Mouse (Mus musculus): ENCODE data around the gene Copz2. TPM values are rescaled to one million over a fixed set of nuclear protein-coding genes. Genes with fewer than 3 reads are reported as not detected.

The Copz2 gene
- polyA plus RNA-seq, 1 experiment from 2014 or later = 105 TPM

- no peak overlapping the region for H3K9ac ChIP-seq (ENCODE audit: low read depth, low read length)
- no peaks in the 10 kb centered on the region for H3K27me3 ChIP-seq (ENCODE audit: control insufficient read depth, insufficient read depth, low read length)
- no peaks in the 10 kb centered on the region for H3K9me3 ChIP-seq (replicated peaks; ENCODE audit: control insufficient read depth, low read length)
- peaks cover 18% of the 10 kb centered on the region for H3K4me1 ChIP-seq (ENCODE audit: control insufficient read depth, insufficient read depth, low read length)
- H3K27ac ChIP-seq (ENCODE audit: low read depth, low read length) = no peak overlapping the region
- no peak overlapping the region for H3K4me2 ChIP-seq
- H3K36me3 ChIP-seq (ENCODE audit: control insufficient read depth, insufficient read depth, low read length) = peaks cover 10% of the 10 kb centered on the region
- no peak overlapping the region for H3K4me3 ChIP-seq (ENCODE audit: low read depth, low read length)
- WGBS (ENCODE audit: insufficient replicate concordance) = 73% methylated on average over 4 of the region's 4 CpGs
- ATAC-seq (replicated peaks; ENCODE audit: insufficient number of reproducible peaks, low FRiP score, low TSS enrichment) = no peak
Observed at GRCm38 (mm10) chr11:96831516-96831915, 18.2 kb upstream of the Copz2 start.

DNA sequence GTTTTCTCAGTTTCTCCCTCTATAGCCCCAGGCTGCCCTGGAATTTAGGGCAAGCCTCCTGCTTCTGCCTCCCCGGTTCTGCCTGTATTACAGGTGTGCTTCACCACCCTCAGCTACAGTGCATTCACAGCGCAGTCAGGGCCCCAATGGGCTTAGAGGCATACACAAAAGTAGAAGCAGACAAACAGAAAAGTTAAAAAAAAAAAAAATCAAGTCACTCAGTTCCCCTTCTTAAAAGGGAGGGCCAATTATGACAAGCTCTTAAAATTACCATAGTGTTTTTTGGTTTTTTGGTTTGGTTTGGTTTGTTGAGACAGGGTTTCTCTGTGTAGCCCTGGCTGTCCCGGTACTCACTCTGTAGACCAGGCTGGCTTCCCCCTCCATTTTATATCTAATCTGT lies 17.1 kb upstream of the Copz2 start:
- 90% methylated on average over 3 of the region's 3 CpGs for WGBS (ENCODE audit: insufficient replicate concordance)
- no peak overlapping the region for H3K9ac ChIP-seq (ENCODE audit: low read depth, low read length)
- H3K4me1 ChIP-seq (ENCODE audit: control insufficient read depth, insufficient read depth, low read length) = peaks cover 8% of the 10 kb centered on the region
- ATAC-seq (replicated peaks; ENCODE audit: insufficient number of reproducible peaks, low FRiP score, low TSS enrichment) = no peak
- H3K4me3 ChIP-seq (ENCODE audit: low read depth, low read length) = no peak overlapping the region
- H3K4me2 ChIP-seq = no peak overlapping the region
- peaks cover 2% of the 10 kb centered on the region; the same call in 1 of the 2 replicates for H3K27me3 ChIP-seq (ENCODE audit: control insufficient read depth, insufficient read depth, low read length)
- no peak overlapping the region for H3K27ac ChIP-seq (ENCODE audit: low read depth, low read length)
- peaks cover 2% of the 10 kb centered on the region; the same call in 1 of the 2 replicates for H3K36me3 ChIP-seq (ENCODE audit: control insufficient read depth, insufficient read depth, low read length)
- H3K9me3 ChIP-seq (replicated peaks; ENCODE audit: control insufficient read depth, low read length) = no peaks in the 10 kb centered on the region

DNA sequence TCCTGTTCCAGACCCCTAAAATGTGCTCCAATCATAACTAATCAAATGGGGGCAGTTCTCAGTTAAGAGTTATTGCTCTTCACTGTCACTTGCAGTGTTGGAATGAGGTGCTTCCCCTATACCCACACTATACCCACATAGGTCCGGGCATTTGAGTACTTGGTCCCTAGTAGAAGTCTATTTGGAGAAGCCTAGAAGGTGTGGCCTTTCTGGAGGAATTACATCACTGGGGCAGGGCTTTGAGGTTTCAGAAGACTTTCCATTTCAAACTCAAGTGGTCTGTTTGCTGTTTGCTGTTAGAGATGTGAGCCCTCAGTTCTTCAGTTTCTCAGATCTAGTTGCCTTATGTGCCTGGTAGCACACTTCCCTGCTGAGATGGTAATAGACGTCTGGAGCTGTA lies 16.7 kb upstream of the Copz2 start:
- 49% methylated on average over 2 of the region's 2 CpGs for WGBS (ENCODE audit: insufficient replicate concordance)
- Histone ChIP-seq H3K4me2 (no peak overlapping the region), H3K27me3 (ENCODE audit: control insufficient read depth, insufficient read depth, low read length) (peaks cover 2% of the 10 kb centered on the region; the same call in 1 of the 2 replicates), H3K9ac (ENCODE audit: low read depth, low read length) (no peak overlapping the region), H3K27ac (ENCODE audit: low read depth, low read length) (no peak overlapping the region), H3K9me3 (replicated peaks; ENCODE audit: control insufficient read depth, low read length) (no peaks in the 10 kb centered on the region), H3K4me3 (ENCODE audit: low read depth, low read length) (no peak overlapping the region), H3K4me1 (ENCODE audit: control insufficient read depth, insufficient read depth, low read length) (peaks cover 3% of the 10 kb centered on the region), H3K36me3 (ENCODE audit: control insufficient read depth, insufficient read depth, low read length) (no peaks in the 10 kb centered on the region)
- no peak for ATAC-seq (replicated peaks; ENCODE audit: insufficient number of reproducible peaks, low FRiP score, low TSS enrichment)

DNA sequence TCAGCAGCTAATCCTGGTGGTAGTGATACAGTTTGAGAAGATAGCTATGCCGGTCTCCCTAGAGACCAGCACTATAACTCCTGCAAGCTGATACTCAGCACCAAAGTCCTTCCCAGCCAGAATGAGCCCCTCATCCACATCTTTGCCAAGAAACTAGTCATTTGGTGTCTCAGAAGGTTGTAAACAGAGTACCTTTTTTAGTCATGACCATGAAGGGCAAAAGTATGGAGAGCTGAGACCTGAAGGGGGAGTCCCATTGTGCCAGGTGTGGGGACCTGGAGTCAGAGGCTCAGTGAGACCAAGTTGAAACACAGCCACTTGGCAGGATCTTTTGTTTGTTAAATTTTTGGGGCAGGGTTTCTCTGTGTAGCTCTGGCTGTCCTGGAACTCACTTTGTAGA lies 15.5 kb upstream of the Copz2 start:
- Histone ChIP-seq H3K9me3 (replicated peaks; ENCODE audit: control insufficient read depth, low read length) (no peaks in the 10 kb centered on the region), H3K27me3 (ENCODE audit: control insufficient read depth, insufficient read depth, low read length) (peaks cover 2% of the 10 kb centered on the region; the same call in 1 of the 2 replicates), H3K36me3 (ENCODE audit: control insufficient read depth, insufficient read depth, low read length) (no peaks in the 10 kb centered on the region), H3K9ac (ENCODE audit: low read depth, low read length) (no peak overlapping the region), H3K4me1 (ENCODE audit: control insufficient read depth, insufficient read depth, low read length) (no peaks in the 10 kb centered on the region), H3K27ac (ENCODE audit: low read depth, low read length) (no peak overlapping the region), H3K4me3 (ENCODE audit: low read depth, low read length) (no peak overlapping the region), H3K4me2 (no peak overlapping the region)
- WGBS (ENCODE audit: insufficient replicate concordance) = 88% methylated on average over 1 of the region's 1 CpGs
- ATAC-seq (replicated peaks; ENCODE audit: insufficient number of reproducible peaks, low FRiP score, low TSS enrichment) = no peak

DNA sequence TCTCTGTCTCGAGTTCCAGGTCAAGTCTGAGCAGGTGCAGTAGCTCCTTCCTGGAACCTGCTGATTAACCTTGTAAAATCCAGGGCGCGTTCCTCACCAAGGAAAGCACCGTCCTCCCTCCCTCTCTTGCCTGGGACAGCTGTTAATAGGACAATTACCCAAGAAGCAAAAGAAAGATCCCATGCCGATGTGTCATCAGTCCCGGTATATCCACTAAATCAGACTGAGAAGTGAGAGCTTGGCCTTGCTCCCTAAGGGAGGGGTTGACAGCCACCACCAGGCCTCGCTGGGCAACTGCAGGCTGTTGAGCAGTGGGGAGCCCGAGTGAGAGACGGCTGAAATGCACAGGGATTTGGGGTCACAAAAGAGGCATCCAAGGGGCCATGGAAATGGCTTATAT lies 12.4 kb upstream of the Copz2 start:
- Histone ChIP-seq H3K4me3 (ENCODE audit: low read depth, low read length) (no peak overlapping the region), H3K4me2 (no peak overlapping the region), H3K27me3 (ENCODE audit: control insufficient read depth, insufficient read depth, low read length) (peaks cover 2% of the 10 kb centered on the region; the same call in 1 of the 2 replicates), H3K9ac (ENCODE audit: low read depth, low read length) (no peak overlapping the region), H3K4me1 (ENCODE audit: control insufficient read depth, insufficient read depth, low read length) (no peaks in the 10 kb centered on the region), H3K36me3 (ENCODE audit: control insufficient read depth, insufficient read depth, low read length) (no peaks in the 10 kb centered on the region), H3K9me3 (replicated peaks; ENCODE audit: control insufficient read depth, low read length) (no peaks in the 10 kb centered on the region), H3K27ac (ENCODE audit: low read depth, low read length) (no peak overlapping the region)
- 33% methylated on average over 9 of the region's 9 CpGs for WGBS (ENCODE audit: insufficient replicate concordance)
- no peak for ATAC-seq (replicated peaks; ENCODE audit: insufficient number of reproducible peaks, low FRiP score, low TSS enrichment)

DNA sequence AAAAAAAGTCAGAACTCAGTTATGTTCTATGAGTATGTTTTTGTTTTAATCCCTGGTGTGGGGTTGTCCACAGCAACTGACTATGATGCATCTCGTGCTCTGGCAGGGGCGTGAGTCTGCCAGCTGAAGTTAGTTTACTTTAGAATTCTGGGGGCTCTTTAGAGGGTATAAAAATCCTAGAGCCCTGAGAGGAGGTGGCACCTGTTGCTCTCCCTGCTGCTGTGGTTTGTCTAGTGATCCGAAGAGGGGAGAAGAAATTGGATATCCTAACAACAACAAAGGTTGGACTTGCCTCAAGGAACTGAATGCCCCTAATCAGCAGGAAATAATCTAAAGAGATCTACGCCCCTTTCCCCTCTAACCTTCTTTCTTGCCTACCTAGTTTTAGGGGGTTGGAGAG lies 11.3 kb upstream of the Copz2 start:
- Histone ChIP-seq H3K36me3 (ENCODE audit: control insufficient read depth, insufficient read depth, low read length) (no peaks in the 10 kb centered on the region), H3K4me3 (ENCODE audit: low read depth, low read length) (no peak overlapping the region), H3K27me3 (ENCODE audit: control insufficient read depth, insufficient read depth, low read length) (peaks cover 2% of the 10 kb centered on the region; the same call in 1 of the 2 replicates), H3K27ac (ENCODE audit: low read depth, low read length) (no peak overlapping the region), H3K4me1 (ENCODE audit: control insufficient read depth, insufficient read depth, low read length) (no peaks in the 10 kb centered on the region), H3K9me3 (replicated peaks; ENCODE audit: control insufficient read depth, low read length) (no peaks in the 10 kb centered on the region), H3K9ac (ENCODE audit: low read depth, low read length) (no peak overlapping the region), H3K4me2 (no peak overlapping the region)
- ATAC-seq (replicated peaks; ENCODE audit: insufficient number of reproducible peaks, low FRiP score, low TSS enrichment) = no peak
- 64% methylated on average over 4 of the region's 4 CpGs for WGBS (ENCODE audit: insufficient replicate concordance)

- H3K36me3 ChIP-seq (ENCODE audit: control insufficient read depth, insufficient read depth, low read length) = no peaks in the 10 kb centered on the region
- ATAC-seq (replicated peaks; ENCODE audit: insufficient number of reproducible peaks, low FRiP score, low TSS enrichment) = no peak
- H3K4me1 ChIP-seq (ENCODE audit: control insufficient read depth, insufficient read depth, low read length) = no peaks in the 10 kb centered on the region
- H3K27ac ChIP-seq (ENCODE audit: low read depth, low read length) = no peak overlapping the region
- H3K27me3 ChIP-seq (ENCODE audit: control insufficient read depth, insufficient read depth, low read length) = peaks cover 2% of the 10 kb centered on the region; the same call in 1 of the 2 replicates
- WGBS (ENCODE audit: insufficient replicate concordance) = 79% methylated on average over 7 of the region's 7 CpGs
- no peak overlapping the region for H3K4me2 ChIP-seq
- no peaks in the 10 kb centered on the region for H3K9me3 ChIP-seq (replicated peaks; ENCODE audit: control insufficient read depth, low read length)
- no peak overlapping the region for H3K4me3 ChIP-seq (ENCODE audit: low read depth, low read length)
- H3K9ac ChIP-seq (ENCODE audit: low read depth, low read length) = no peak overlapping the region
Observed at GRCm38 (mm10) chr11:96839428-96839827, 10.2 kb upstream of the Copz2 start.

DNA sequence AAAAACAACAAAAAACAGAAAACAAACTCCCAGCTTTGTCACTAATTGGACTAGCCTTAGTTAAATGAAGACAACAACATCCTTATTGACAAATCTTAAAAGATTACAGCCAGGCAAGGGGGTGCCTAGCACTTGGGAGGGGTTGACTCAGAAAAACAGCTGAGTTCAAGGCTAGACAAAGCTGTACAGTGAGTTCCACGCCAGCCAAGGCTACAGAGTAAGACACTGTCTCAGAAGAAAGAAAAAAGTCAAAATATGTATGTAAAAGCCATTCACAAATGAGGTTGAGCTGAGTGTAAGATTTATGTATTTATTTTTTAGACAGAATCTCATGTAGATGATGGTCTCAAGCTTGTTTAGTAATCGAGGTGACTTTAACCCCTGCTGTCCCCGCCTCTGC lies 9.8 kb upstream of the Copz2 start:
- 71% methylated on average over 3 of the region's 3 CpGs for WGBS (ENCODE audit: insufficient replicate concordance)
- ATAC-seq (replicated peaks; ENCODE audit: insufficient number of reproducible peaks, low FRiP score, low TSS enrichment) = no peak

DNA sequence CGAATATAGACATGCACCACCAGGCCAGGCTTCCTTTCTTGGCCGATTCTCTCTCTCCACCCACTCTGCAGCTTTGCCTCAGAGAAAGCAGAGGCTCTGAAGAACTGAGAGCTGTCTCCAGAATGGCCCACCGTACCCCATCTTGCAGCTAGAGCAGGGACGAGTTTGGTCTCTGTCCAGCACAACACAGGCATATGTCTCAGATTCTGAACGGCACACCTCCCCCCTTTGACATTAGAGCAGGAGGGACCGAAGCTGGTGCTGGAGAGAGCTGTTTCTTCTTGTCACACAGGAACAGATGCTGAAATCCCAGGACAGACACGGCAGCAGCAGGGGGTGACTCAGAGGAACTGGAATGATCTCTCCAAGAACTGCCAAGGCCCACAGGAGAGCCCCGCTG lies 9.4 kb upstream of the Copz2 start:
- WGBS (ENCODE audit: insufficient replicate concordance) = 36% methylated on average over 8 of the region's 8 CpGs
- 0 out of 2 replicates have a peak overlapping the region, but pooled peaks have one; percentile 16 for H3K9ac ChIP-seq (ENCODE audit: low read depth, low read length)

More for the DNA sequence above, 9.8 kb upstream of the Copz2 start:
- H3K36me3 ChIP-seq (ENCODE audit: control insufficient read depth, insufficient read depth, low read length) = no peaks in the 10 kb centered on the region
- no peak overlapping the region for H3K27ac ChIP-seq (ENCODE audit: low read depth, low read length)
- H3K4me2 ChIP-seq = no peak overlapping the region
- H3K4me3 ChIP-seq (ENCODE audit: low read depth, low read length) = no peak overlapping the region
- H3K4me1 ChIP-seq (ENCODE audit: control insufficient read depth, insufficient read depth, low read length) = no peaks in the 10 kb centered on the region
- no peak overlapping the region for H3K9ac ChIP-seq (ENCODE audit: low read depth, low read length)
- H3K9me3 ChIP-seq (replicated peaks; ENCODE audit: control insufficient read depth, low read length) = no peaks in the 10 kb centered on the region
- H3K27me3 ChIP-seq (ENCODE audit: control insufficient read depth, insufficient read depth, low read length) = peaks cover 2% of the 10 kb centered on the region; the same call in 1 of the 2 replicates

More for the DNA sequence above, 9.4 kb upstream of the Copz2 start:
- Histone ChIP-seq H3K9me3 (replicated peaks; ENCODE audit: control insufficient read depth, low read length) (no peaks in the 10 kb centered on the region), H3K4me3 (ENCODE audit: low read depth, low read length) (no peak overlapping the region), H3K27ac (ENCODE audit: low read depth, low read length) (no peak overlapping the region), H3K27me3 (ENCODE audit: control insufficient read depth, insufficient read depth, low read length) (peaks cover 2% of the 10 kb centered on the region; the same call in 1 of the 2 replicates), H3K4me2 (no peak overlapping the region), H3K4me1 (ENCODE audit: control insufficient read depth, insufficient read depth, low read length) (no peaks in the 10 kb centered on the region), H3K36me3 (ENCODE audit: control insufficient read depth, insufficient read depth, low read length) (no peaks in the 10 kb centered on the region)
- no peak for ATAC-seq (replicated peaks; ENCODE audit: insufficient number of reproducible peaks, low FRiP score, low TSS enrichment)
